Mouse (Mus musculus) mammary gland, adult 2 months (tissue): ENCODE measurements around the gene Tet3. TPM values are rescaled to one million over a fixed set of nuclear protein-coding genes. Genes with fewer than 3 reads are reported as not detected.

Source experiments
- polyA plus RNA-seq: library from polyadenylated mRNA; depleted of rRNA; stranded (reverse); fragments of >200 nt; gene quantifications from 2 replicates; pipeline ENCODE4 v1.2.3, GENCODE M21; 2012; ENCODE audit warnings: low replicate concordance; rRNA removed

Tet3 gene
- 10.4 and 18.2 TPM in 2 replicates for polyA plus RNA-seq

DNA sequence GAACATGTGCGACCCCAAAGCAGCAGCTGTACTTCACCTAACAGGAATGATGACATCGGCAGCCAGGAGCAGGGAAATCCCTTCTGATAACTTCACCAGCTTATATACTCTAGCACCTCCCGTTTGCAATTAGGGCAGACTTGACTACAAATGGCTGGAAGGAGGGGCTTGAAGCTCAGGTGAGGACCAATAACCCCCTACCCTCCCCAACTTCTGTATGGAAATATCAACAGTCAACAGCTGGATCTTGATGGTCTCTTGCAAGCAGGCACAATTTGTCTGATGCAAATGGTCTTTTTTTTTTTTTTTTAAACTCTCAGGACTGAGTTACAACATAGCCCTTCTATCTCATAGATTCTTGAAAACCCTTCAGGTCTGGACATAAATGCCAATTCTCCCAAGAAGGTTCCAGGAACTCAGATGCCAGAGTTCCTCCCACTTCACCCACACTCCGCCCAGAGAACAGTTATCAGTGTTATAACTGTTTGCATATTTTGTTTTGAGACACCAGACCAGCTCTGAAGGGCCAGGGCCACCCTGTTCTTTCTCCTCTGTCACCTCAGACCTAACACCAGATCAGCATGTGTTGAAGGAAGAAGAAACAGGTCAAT is at the start of gene Tet3:
Tet3 (minus strand) TSS at position 51 of the 611 bp plus-strand sequence.

DNA sequence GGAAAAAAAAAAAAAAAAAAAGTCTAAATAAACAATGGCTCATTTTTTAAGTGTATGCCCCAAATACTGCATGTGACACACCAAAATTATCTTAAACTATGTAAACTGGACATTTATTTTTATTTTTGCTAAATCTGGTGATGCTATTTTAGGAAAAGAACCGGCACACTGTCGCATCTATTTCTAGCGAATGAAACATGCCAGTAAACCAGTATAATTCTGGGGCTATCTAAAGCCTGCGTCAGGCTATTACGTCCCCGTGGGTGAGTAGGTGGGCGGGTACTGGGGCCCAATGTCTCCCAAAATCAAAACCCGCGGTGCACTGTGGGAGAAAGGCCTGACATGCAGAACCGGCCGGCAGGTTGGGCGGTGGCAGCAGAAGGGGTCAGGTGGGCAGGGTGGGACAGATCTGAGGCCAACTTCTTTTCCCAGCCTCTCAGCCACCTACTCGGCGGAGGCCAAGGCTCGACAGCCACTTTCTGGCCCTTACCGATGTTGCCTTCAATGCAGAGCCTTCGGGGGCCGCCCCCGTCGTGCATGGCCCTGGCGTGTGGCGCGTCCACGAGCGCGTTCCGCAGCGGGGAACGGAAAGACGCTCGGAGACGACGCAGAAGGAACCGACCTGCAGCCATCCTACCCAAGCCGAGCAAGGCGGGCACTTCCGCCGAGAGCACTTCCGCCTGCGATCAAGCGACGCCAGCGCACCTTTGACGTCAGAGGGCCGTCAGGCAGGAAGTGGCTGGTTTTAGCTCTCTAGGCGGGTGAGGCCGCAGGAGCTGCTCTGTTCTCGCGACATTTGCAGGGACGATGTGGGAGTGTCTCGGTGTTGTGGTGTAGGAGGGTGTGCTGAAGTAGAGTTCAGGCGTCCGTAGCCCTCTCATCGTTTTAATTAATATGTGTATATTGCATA is 47.6 kb upstream of the Tet3 start, which contains the start of gene Dguok:
Dguok (minus strand) TSS at position 712 of the 910 bp plus-strand sequence.

DNA sequence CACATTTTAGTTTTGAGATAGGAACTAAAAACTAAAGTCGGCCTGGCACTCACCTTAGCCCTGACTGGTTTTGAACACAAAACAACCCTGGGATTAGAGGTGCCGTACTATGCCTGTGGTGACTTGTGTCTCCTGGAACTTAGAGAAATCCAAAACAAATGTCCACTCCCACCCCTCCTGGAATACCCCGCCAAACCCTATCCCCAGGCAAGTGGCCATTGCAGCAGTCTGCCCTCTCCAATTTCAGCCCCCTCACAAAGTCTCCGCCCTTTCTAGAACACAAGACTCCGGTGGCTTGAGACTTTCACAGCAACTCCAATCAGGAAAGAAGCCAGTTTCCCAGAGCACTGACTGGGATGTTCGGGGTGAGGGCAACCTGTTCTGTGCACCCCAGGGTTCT is 110.0 kb downstream of the Tet3 start, which contains the start of gene Bola3:
Bola3 (plus strand) TSS at position 275 of the 400 bp plus-strand sequence.

DNA sequence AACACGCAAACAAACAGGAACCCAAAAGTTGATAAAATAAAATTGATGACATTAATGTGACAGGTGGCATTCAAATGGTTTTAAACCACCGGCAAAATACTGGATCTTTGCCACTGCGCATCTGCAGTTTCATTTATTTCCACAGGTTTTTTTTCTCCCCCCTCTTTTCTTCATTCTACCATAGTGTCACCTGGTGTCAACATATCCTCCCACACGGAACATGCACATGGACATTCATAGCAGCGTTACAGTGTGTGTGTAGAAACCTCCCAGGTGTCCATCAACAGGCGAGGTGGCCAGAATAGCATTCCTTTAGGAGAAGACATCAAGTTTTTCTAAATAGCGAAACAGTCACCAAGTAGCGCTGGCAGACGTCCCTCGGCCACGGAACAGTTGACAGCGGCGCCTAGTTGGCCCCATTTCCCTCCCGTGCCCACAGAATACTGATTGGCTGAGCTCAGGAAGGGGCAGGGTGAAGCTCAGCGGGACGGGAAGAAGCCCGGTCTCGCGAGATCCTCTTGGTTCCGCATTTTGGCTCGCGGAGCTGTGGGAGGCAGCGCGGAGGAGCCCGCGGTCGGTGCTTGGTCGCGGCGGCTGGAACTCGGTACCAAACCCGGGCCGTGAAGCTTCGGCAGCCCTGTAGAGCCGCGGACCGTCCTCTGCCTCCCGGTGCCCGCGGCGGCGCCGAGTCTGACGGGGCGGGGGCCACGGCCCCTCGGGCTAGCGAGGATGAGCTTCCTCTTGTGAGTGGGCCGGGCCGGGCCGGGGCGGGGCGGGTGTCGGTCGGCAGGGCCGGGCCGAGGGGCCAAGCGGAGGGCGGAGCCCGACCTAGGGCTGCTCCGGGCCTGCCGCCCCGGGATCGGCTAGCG is 133.1 kb downstream of the Tet3 start, which contains the start of the genes Mthfd2 and Mob1a:
Mthfd2 (minus strand) TSS at position 384 of the 869 bp plus-strand sequence.
Mob1a (plus strand) TSS at position 492 of the 869 bp plus-strand sequence.

Other genes starting within 250 kb of the Tet3 start
- 0.10 and 0.26 TPM in 2 replicates for gene Slc4a5, start 239.3 kb downstream of the Tet3 start, polyA plus RNA-seq
- gene Mthfd2, start 133.2 kb downstream of the Tet3 start, polyA plus RNA-seq: 4.0 and 4.8 TPM in 2 replicates
- 31.8 and 47.6 TPM in 2 replicates for gene Mob1a, start 133.1 kb downstream of the Tet3 start, polyA plus RNA-seq
- gene Bola3, start 109.9 kb downstream of the Tet3 start, polyA plus RNA-seq: 10.8 and 32.7 TPM in 2 replicates
- 58.5 and 69.4 TPM in 2 replicates for gene Dguok, start 47.9 kb upstream of the Tet3 start, polyA plus RNA-seq
- gene Actg2, start 77.2 kb upstream of the Tet3 start, polyA plus RNA-seq: 17.1 and 21.6 TPM in 2 replicates
- gene Stambp, start 113.6 kb upstream of the Tet3 start, polyA plus RNA-seq: 10.1 and 18.0 TPM in 2 replicates
- not detected in 2 replicates for gene Clec4f, start 197.1 kb upstream of the Tet3 start, polyA plus RNA-seq
- 1.7 and 2.5 TPM in 2 replicates for gene Cd207, start 218.8 kb upstream of the Tet3 start, polyA plus RNA-seq